Mouse (Mus musculus): ENCODE data around the gene Gabbr2.

The Gabbr2 gene

GRCm38 (mm10) chr4:46717156-46717555 lies 274.5 kb downstream of the Gabbr2 start:
- no peak for DNase-seq (ENCODE audit: low read depth, low spot score)

DNA sequence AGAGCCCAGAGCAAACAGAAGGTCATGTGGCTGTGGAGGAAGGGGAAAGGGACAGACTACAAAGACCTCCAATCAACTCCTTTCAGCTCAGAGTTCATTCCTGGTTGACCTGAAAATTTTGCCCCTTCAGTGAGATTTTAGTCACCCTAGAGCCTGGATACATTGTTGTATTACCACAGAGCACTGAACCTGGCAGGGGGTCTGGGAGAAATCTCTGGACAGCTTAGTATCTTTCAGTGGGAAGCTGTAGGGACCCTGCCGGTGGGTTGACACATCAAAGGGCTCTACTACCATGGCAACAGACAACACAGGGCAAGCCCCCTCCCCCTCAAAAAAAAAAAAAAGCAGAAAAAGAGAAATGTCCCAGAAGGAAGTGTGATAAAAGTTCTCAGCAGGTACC lies 275.3 kb downstream of the Gabbr2 start:
- no peak for DNase-seq (ENCODE audit: low read depth, low spot score)

DNA sequence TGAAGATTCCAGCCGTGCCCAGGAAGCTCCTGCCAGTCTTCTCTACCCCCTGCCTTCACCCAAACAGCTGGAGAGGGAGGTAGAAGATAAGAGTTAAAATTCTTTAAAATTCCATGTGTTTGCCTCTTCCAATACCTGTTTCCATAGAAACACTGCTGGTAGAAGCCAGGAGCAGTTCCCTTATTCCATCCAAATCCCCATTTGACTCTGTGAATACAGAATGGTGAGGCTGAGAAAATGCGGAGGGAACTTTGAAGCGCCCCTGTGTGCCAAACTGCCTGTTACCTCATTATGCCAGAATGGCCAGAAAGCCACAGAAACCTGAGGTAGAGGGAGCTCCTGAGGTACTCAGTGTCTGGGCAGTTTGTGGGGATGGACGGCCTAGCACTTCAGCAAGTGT lies 281.1 kb downstream of the Gabbr2 start:
- DNase-seq (ENCODE audit: low read depth, low spot score) = no peak

DNA sequence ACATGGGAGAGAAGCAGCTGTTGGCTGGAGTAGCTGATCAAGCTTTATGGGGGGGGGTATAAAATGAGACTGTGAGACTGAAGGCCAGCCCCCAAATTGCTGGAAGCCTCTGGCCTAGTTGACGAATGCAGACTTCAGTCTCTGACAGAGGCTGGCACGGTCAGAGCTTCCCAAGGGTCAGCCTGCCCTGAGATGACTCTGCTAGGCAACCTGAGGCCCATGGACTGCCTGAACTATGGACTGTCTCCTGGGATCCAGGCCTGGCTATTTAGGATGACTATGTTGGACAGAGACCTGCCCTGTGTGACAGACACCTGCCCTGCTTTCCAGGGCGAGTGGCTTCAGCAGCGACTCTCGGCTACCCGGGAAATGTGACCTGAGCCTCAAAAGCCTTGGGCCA lies 281.7 kb downstream of the Gabbr2 start:
- no peak for DNase-seq (ENCODE audit: low read depth, low spot score)

GRCm38 (mm10) chr4:46709492-46709891 lies 282.2 kb downstream of the Gabbr2 start:
- DNase-seq (ENCODE audit: low read depth, low spot score) = no peak

DNA sequence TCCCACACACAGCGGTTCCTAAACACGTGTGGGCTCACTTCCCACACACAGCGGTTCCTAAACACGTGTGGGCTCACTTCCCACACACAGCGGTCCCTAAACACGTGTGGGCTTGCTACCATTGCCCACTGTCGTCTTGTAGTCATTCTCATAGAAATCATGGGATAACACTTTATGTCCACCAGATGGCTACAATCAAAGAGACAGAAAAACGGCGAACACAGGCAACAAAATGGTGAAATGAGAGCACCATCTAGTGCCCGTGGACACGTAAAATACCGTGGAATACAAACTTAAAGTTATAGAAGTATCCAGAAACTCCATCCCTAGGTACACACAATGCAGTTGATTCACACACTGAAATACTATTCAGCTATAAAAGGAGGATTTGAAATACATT lies 285.9 kb downstream of the Gabbr2 start:
- no peak for DNase-seq (ENCODE audit: low read depth, low spot score)

DNA sequence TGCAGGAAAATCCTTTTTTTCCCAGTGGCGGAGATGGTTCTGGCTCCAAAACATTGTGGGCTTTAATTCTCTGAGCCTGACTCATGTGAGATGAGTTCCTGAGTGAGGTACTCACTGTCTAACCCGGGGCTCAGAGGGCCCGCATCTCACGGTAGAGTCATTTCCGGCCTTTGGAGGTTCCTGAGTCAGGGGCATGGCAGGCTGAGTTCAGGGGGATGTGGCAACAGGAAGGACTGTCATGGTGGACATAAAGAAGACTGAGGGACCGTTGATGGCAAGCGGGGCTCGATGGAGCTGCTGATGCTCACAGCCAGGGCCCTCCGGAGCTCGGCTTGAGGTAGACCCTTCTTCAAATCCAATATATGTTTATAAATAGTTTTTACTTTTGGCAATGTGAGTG lies 288.5 kb downstream of the Gabbr2 start:
- no peak for DNase-seq (ENCODE audit: low read depth, low spot score)

DNA sequence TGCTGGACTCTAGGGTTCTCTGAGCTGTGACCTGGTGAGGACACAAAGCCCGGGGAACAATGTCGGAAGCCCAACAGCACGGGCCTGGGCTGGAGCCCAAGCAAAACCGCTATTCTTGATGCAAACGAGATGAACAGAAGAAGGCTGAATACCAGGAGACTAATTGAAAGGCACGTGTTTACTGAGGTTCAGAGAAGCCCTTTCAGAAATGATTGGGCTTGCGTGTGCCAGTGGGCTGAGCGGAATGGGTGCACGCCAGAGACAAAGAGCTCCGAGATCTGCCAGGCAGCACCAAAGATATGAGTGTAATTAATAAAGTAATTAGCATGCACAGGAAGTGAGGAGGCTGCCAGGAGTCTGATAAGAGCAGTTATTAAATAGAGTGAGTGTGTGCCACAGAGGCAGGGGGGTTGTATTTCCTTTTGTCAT lies 291.4 kb downstream of the Gabbr2 start:
- DNase-seq (ENCODE audit: low read depth, low spot score) = no peak

GRCm38 (mm10) chr4:46696467-46696866 lies 295.2 kb downstream of the Gabbr2 start:
- DNase-seq (ENCODE audit: low read depth, low spot score) = no peak

DNA sequence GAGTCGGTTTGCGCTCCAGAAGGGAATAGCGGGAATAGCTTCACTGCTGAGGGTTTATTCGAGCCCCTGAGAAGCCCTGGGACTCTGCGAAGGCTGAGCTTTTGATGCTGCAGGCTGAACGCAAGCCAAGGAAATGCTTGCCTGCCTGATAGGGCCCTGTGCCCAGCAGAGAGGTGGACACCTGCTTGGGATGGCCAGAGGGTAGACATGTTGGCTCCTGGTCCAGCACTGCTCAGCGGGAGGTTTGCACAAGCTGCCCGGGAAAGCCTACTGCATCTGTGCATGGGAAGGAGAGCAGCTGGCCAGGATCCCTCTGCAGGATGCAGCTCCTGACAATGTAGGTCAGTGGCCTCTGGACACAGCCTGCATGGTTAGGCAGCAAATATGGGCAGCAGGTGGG lies 301.1 kb downstream of the Gabbr2 start:
- DNase-seq (ENCODE audit: low read depth, low spot score) = no peak

GRCm38 (mm10) chr4:46690023-46690420 lies 301.7 kb downstream of the Gabbr2 start:
- no peak for DNase-seq (ENCODE audit: low read depth, low spot score)

DNA sequence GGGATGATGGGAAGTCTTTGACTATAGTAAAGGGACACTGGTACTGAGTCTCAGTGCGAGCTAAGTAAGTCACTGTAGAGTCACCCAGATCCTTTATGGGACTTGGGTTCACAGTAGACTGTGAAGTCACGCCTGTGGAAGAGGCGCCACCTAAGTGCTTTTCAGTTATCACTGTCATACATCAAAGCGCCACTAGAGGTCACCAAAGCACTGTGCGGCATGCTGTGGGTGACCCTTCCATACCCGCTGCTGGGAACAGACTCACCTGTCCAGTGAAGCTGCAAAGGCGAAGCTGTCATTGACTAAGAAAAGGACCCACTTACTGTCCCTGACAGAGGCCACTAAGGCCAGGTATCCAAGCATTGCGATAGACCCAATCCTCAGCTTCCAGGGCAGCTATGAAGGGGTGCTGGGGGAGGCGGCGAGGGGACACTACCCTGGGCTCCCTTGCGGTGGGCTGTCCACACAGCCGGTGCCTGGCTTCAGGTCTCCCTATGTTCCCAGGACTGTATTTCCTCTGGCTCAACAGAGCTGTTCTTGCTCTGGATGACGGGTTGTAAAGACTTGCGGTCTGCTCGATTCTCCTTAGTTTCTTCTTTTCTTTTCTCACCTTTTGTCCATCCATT lies 302.2 kb downstream of the Gabbr2 start:
- peak; percentile 81 for DNase-seq (ENCODE audit: low read depth, low spot score)

GRCm38 (mm10) chr4:46688213-46688832 lies 303.4 kb downstream of the Gabbr2 start:
- no peak for DNase-seq (ENCODE audit: low read depth, low spot score)

GRCm38 (mm10) chr4:46684160-46684559 lies 307.5 kb downstream of the Gabbr2 start:
- DNase-seq (ENCODE audit: low read depth, low spot score) = no peak

- no peak for DNase-seq (ENCODE audit: low read depth, low spot score)
These were observed 315.0 kb downstream of the Gabbr2 start for GRCm38 (mm10) chr4:46676646-46677045.

DNA sequence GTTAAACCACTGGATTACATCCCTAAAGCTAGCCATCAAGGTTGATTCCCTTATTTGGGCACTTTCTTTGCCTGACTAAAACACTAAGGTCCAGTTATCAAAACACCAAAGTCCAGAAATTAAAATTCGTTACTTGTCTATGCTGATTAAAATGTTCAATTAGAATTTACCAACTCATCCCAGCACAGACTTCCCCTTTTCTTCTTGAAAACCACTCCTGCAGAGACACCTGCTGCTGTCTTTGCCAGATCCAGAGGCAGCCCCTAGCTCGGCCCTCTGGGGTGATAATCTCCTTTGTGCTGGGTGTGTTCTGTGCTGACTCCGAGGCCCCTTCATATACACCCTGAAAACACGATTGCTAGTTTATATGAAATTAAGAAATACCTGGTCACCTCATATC lies 315.7 kb downstream of the Gabbr2 start:
- no peak for DNase-seq (ENCODE audit: low read depth, low spot score)

DNA sequence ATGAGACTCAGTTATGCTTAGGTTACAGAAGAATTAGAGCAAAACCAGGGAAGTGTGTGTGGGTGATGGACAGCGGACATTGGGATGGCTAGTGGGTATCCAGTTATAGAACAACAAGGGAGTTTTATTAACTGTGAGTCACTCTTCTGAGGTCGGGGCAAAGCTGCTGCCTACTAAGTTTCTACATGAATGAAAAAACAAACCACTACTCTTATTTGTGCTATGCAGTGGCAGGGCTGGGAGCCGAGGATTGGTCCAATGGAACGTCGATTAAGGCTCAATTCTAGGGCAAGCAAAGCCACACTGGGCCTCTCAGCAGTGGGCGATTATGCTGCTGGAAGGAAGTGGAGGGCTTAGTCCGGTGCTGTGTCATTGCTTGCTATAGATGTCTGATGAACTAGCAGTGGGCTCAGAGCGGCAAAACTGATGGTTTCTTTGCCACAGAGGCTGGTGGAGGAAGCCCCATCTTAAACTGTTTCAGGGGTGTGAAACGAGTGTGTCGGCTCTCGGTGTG lies 316.3 kb downstream of the Gabbr2 start:
- no peak for DNase-seq (ENCODE audit: low read depth, low spot score)

GRCm38 (mm10) chr4:46668620-46669019 lies 323.1 kb downstream of the Gabbr2 start:
- no peak for DNase-seq (ENCODE audit: low read depth, low spot score)

DNA sequence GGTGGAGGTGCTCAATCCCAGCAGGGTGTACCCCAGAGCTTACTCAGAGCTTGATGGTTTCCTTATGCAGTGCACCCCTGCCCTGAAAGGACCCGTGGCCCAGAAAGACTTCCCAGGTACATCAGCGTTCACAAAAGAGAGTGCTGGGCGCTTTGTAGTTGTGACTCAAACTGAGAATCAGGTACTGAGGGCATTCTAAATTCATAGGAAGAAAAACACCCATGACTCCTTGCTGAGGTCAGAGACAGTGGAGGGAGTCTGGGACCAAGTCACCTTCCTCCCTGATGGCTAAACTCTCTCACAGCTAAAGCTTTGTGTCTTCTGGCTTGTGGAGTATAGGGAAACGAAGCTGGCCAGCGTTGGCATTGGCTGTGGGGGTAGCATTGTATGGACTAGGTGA lies 325.3 kb downstream of the Gabbr2 start:
- no peak for DNase-seq (ENCODE audit: low read depth, low spot score)

GRCm38 (mm10) chr4:46665371-46665774 lies 326.3 kb downstream of the Gabbr2 start:
- peak; percentile 72 for DNase-seq (ENCODE audit: low read depth, low spot score)

GRCm38 (mm10) chr4:46664123-46665009 lies 327.3 kb downstream of the Gabbr2 start:
- DNase-seq (ENCODE audit: low read depth, low spot score) = peak; percentile 85

DNA sequence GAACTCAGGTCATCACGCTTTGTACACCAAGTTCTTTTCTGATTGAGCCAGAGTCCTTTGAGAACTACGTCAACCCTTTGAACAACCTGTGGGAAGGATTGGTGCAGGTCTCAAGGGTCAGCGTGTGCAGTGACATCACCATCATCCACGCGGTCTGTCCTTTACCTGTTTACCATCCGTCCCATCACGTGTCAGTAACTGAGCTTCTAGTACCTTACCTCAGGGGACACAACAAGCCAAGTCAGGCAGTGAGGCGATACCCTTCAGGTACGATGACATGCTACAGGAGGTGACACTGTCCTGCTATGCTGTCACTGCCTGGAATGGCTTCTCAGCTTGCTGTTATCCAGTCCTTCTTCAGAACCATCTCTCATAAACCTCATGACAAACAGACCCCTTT lies 330.2 kb downstream of the Gabbr2 start:
- DNase-seq (ENCODE audit: low read depth, low spot score) = no peak
